23 mouse cellular contexts compared by ENCODE assay signal in the genomic region with DNA sequence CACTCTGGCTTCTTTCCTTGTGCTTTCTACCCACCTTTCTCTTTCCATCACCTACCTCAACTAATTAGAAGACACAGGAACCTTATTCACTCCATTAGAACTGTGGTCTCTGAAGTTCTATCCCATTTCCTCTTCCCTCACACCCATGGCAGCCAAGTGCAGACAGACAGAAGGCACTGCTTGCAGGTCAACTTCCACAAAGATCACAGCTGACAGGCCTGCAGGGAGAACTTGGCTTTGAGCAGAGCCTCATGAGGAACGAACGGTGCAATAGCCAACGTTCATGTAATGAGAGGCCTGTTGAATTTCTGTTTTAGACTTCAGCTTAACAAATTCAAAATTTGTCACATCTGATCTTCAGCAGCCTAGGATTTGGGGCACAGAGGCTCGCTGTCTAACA.
DNase-seq lines count a peak whose midpoint lies in the region; ATAC-seq and TF ChIP-seq lines count a peak whose summit lies in the region.
"Had no signal": no experiment of that assay in that cellular context is flagged by ENCODE, and none has a peak within 500 bp of the region (broad histone marks: within the 10 kb centered on the region; RNA-seq: fewer than 3 reads in every experiment).

No protein-coding gene starts in this region.

- no peak for TF ChIP-seq POLR2A in liver, adult 2 months (IDR thresholded peaks at IDR 0.05; ENCODE audit: extremely low read depth, insufficient read depth, low read length)
- TF ChIP-seq POLR2A in olfactory bulb, adult 2 months (IDR thresholded peaks at IDR 0.05; ENCODE audit: insufficient read depth, low read depth, low read length), result no peak

- no peaks in the 10 kb centered on the region for H3K36me3 ChIP-seq in liver, adult 2 months (ENCODE audit: control insufficient read depth, insufficient read depth, low read length)
- H3K36me3 ChIP-seq in liver, embryonic 12.5 days, result no peaks in the 10 kb centered on the region
- H3K36me3 ChIP-seq: forebrain, embryonic 12.5 days; hindbrain, embryonic 10.5 days; hindbrain, embryonic 15.5 days; limb, embryonic 13.5 days had no signal

- no peak for ATAC-seq in liver, embryonic 12.5 days
- ATAC-seq: CD4-positive, CD25-positive, alpha-beta regulatory T cell, adult 4 months; inflammation-experienced regulatory T-cells, adult 6 months had no signal

- no peak overlapping the region for H3K4me2 ChIP-seq in liver, embryonic 12.5 days
- H3K4me2 ChIP-seq: forebrain, embryonic 12.5 days; hindbrain, embryonic 15.5 days; limb, embryonic 13.5 days had no signal

- H3K27ac ChIP-seq in liver, adult 2 months (replicated peaks; ENCODE audit: insufficient read depth, low read depth, low read length), result peak overlapping the region; percentile 79
- no peak overlapping the region for H3K27ac ChIP-seq in liver, embryonic 12.5 days
- H3K27ac ChIP-seq in brown adipose tissue, adult 24 weeks (replicated peaks; ENCODE audit: low read depth, low read length), result peak overlapping the region; percentile 25; the same call in 1 of the 2 replicates
- H3K27ac ChIP-seq in olfactory bulb, adult 2 months (ENCODE audit: insufficient read depth, low read depth, low read length), result peak overlapping the region; percentile 72
- H3K27ac ChIP-seq: forebrain, embryonic 12.5 days; hindbrain, embryonic 10.5 days; hindbrain, embryonic 15.5 days; limb, embryonic 13.5 days; macrophage had no signal

- DNase-seq in kidney, adult 11 months, result peak; percentile 33
- DNase-seq in kidney, adult 18-20 months, result no peak
- peak; percentile 48 for DNase-seq in liver, adult 2 months (ENCODE audit: extremely low read depth, low read depth, low spot score)
- DNase-seq in urinary bladder, adult 2 months (ENCODE audit: low spot score), result no peak
- DNase-seq: cerebellum, adult 11-12 months; gastrocnemius, postnatal 10 days; heart, postnatal 14 days; lung, adult 2 months; lung, postnatal 10 days; midbrain, embryonic 14.5 days; retina, postnatal 1 day; right cerebral cortex, postnatal 14 days; thymus, postnatal 14 days had no signal

- H3K27me3 ChIP-seq in liver, adult 2 months (ENCODE audit: control insufficient read depth, insufficient read depth, low read length), result no peaks in the 10 kb centered on the region
- H3K27me3 ChIP-seq in liver, embryonic 12.5 days (replicated peaks), result peaks cover 31% of the 10 kb centered on the region; the same call in 1 of the 2 replicates
- H3K27me3 ChIP-seq: forebrain, embryonic 12.5 days; hindbrain, embryonic 15.5 days; limb, embryonic 13.5 days had no signal

- no peak overlapping the region for H3K4me3 ChIP-seq in liver, adult 2 months (ENCODE audit: insufficient read depth, low read depth, low read length)
- no peak overlapping the region for H3K4me3 ChIP-seq in liver, embryonic 12.5 days
- H3K4me3 ChIP-seq in brown adipose tissue, adult 24 weeks (ENCODE audit: insufficient read depth, low read depth, low read length), result no peak overlapping the region
- no peak overlapping the region for H3K4me3 ChIP-seq in olfactory bulb, adult 2 months (ENCODE audit: insufficient read depth, low read depth, low read length)
- H3K4me3 ChIP-seq: forebrain, embryonic 12.5 days; hindbrain, embryonic 10.5 days; hindbrain, embryonic 15.5 days; limb, embryonic 13.5 days had no signal

- no peak for TF ChIP-seq CTCF in liver, adult 2 months (IDR thresholded peaks at IDR 0.05; ENCODE audit: low read depth, low read length)
- no peak for TF ChIP-seq CTCF in olfactory bulb, adult 2 months (IDR thresholded peaks at IDR 0.05; ENCODE audit: insufficient read depth, low read depth, low read length)

- peaks cover 18% of the 10 kb centered on the region for H3K4me1 ChIP-seq in liver, adult 2 months (ENCODE audit: control insufficient read depth, insufficient read depth, low read length)
- peaks cover 55% of the 10 kb centered on the region for H3K4me1 ChIP-seq in liver, embryonic 12.5 days
- H3K4me1 ChIP-seq in brown adipose tissue, adult 24 weeks (ENCODE audit: control insufficient read depth, insufficient read depth, insufficient read length, low read length), result peaks cover 10% of the 10 kb centered on the region
- H3K4me1 ChIP-seq in olfactory bulb, adult 2 months (ENCODE audit: control insufficient read depth, insufficient read depth, low read length), result peaks cover 19% of the 10 kb centered on the region
- H3K4me1 ChIP-seq: forebrain, embryonic 12.5 days; hindbrain, embryonic 15.5 days had no signal

- no peaks in the 10 kb centered on the region for H3K79me2 ChIP-seq in liver, adult 2 months (ENCODE audit: control insufficient read depth, insufficient read depth, low read length)

- H3K9me3 ChIP-seq in liver, embryonic 12.5 days (replicated peaks), result no peaks in the 10 kb centered on the region
- H3K9me3 ChIP-seq: forebrain, embryonic 12.5 days; hindbrain, embryonic 10.5 days; hindbrain, embryonic 15.5 days; limb, embryonic 13.5 days had no signal

- 50% methylated on average over 4 of the region's 4 CpGs for WGBS in liver, adult 2 months
- 58% methylated on average over 4 of the region's 4 CpGs for WGBS in liver, embryonic 12.5 days (ENCODE audit: insufficient replicate concordance)
- WGBS in olfactory bulb, adult 2 months, result 44% methylated on average over 4 of the region's 4 CpGs

- H3K9ac ChIP-seq in liver, adult 2 months (ENCODE audit: low read depth, low read length), result no peak overlapping the region
- no peak overlapping the region for H3K9ac ChIP-seq in liver, embryonic 12.5 days
- H3K9ac ChIP-seq: forebrain, embryonic 12.5 days; hindbrain, embryonic 15.5 days; limb, embryonic 13.5 days had no signal

Comparison
In these comparisons a context has a peak if more than half of its experiments do, and no peak if none do; other contexts are left out.
1. DNase-seq: peak in kidney, adult 11 months (single experiment) and liver, adult 2 months (single experiment); none in kidney, adult 18-20 months (single experiment) and urinary bladder, adult 2 months (single experiment).